Mouse (Mus musculus): ENCODE data around the gene Gm9918.

- no peak for TF ChIP-seq POLR2A (IDR thresholded peaks at IDR 0.05; ENCODE audit: extremely low read depth, insufficient read depth, low read length)
- no peak for TF ChIP-seq CTCF (IDR thresholded peaks at IDR 0.05; ENCODE audit: low read depth, low read length)
Observed at GRCm38 (mm10) chr15:102258581-102259253, 11.6 kb upstream of the Gm9918 start.
